Mouse (Mus musculus): Measurements from ENCODE around the gene Ppm1n. TPM values are rescaled to one million over a fixed set of nuclear protein-coding genes. Genes with fewer than 3 reads are reported as not detected.
A peak's percentile ranks its signal among the peaks of the same experiment; 100 is the strongest.

Ppm1n gene
- polyA plus RNA-seq, 1 experiment from 2014 or later = not detected

DNA sequence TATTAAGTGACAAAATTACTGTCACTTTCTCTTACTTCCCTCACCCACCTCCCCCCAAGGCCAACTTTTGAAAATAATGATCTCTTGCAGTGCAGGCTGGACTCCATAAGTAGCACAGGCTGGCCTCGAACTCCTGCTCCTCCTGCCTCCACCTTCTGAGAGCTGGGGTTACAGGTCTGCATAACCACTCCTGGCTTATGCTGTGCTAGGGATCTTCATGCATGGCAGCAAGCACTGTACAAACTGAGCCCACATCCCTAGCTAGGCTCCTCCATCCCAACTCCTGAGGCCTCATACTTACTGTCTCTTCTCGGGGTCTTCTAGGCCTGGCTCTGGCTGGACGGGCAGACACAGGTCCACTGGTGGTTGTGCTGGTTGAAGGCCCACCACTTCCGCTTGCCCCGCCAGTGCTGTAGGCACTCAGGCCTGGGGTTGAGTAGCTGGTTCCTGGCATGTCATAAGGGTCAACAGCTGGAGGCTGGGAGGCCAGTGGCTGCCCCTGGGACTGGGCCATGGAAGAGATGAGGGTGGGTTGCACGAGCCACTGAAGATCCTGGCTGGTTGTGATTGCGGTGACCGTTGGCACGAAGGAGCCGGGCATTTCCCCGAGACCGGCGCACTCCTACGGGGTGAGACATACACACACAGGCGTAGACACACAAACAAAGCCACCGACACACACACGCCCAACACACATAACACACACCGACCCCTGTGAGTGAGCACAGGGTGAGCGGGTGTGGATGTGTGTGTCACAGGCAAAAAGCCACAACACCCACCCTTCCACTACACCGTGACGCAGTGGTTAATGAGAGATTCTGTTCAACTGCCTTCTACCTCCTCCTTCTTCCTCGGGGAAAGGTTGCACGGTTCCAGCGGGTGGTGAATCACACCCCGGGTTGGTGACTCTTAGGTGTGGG lies 27.2 kb upstream of the Ppm1n start:
- peaks cover 57% of the 10 kb centered on the region for H3K27me3 ChIP-seq
- H3K4me2 ChIP-seq = peak overlapping the region; percentile 99
- no peaks in the 10 kb centered on the region for H3K36me3 ChIP-seq
- peaks cover 40% of the 10 kb centered on the region for H3K4me1 ChIP-seq
- 70% methylated on average over 25 of the region's 25 CpGs for WGBS
- no peaks in the 10 kb centered on the region for H3K9me3 ChIP-seq
- H3K4me3 ChIP-seq = peak overlapping the region; percentile 66
- no peak overlapping the region for H3K9ac ChIP-seq
- ATAC-seq (ENCODE audit: insufficient number of reproducible peaks, insufficient read depth, low FRiP score, low TSS enrichment, low read depth) = no peak
- no peak overlapping the region for H3K27ac ChIP-seq

- 44% methylated on average over 16 of the region's 16 CpGs for WGBS
- Histone ChIP-seq H3K27me3 (peaks cover 63% of the 10 kb centered on the region), H3K36me3 (no peaks in the 10 kb centered on the region), H3K9me3 (no peaks in the 10 kb centered on the region), H3K4me3 (no peak overlapping the region), H3K27ac (no peak overlapping the region), H3K4me1 (peaks cover 47% of the 10 kb centered on the region), H3K4me2 (no peak overlapping the region), H3K9ac (no peak overlapping the region)
- ATAC-seq (ENCODE audit: insufficient number of reproducible peaks, insufficient read depth, low FRiP score, low TSS enrichment, low read depth) = no peak
These were observed 26.2 kb upstream of the Ppm1n start for GRCm38 (mm10) chr7:19305796-19306765.

DNA sequence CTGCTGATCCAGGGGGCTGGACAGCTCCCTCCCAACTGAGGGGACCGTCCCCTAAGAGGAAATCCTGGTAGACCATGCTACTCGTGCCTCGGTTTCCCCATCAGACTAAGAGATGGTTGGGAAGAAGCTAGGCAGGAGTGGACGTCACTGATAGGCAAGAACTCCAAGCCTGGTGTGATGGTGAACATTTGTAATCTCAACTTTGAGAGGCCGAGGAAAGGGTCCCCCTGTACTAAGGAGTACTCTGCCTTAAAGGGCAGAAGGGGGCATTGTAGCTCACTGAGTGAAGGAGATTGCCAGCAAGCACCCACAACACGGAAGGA lies 25.5 kb upstream of the Ppm1n start:
- Histone ChIP-seq H3K9me3 (no peaks in the 10 kb centered on the region), H3K9ac (no peak overlapping the region; the same call in 1 of the 2 replicates), H3K27me3 (peaks cover 63% of the 10 kb centered on the region), H3K27ac (no peak overlapping the region), H3K4me2 (peak overlapping the region; percentile 59; the same call in 1 of the 2 replicates), H3K4me3 (peak overlapping the region; percentile 33), H3K36me3 (no peaks in the 10 kb centered on the region), H3K4me1 (peaks cover 44% of the 10 kb centered on the region)
- WGBS = 11% methylated on average over 6 of the region's 6 CpGs
- ATAC-seq (ENCODE audit: insufficient number of reproducible peaks, insufficient read depth, low FRiP score, low TSS enrichment, low read depth) = no peak

GRCm38 (mm10) chr7:19304501-19305412 lies 24.9 kb upstream of the Ppm1n start:
- Histone ChIP-seq H3K36me3 (no peaks in the 10 kb centered on the region), H3K9me3 (no peaks in the 10 kb centered on the region), H3K27me3 (peaks cover 63% of the 10 kb centered on the region), H3K9ac (peak overlapping the region; percentile 61), H3K27ac (no peak overlapping the region), H3K4me2 (peak overlapping the region; percentile 59), H3K4me3 (peak overlapping the region; percentile 33), H3K4me1 (peaks cover 43% of the 10 kb centered on the region)
- ATAC-seq (ENCODE audit: insufficient number of reproducible peaks, insufficient read depth, low FRiP score, low TSS enrichment, low read depth) = no peak
- WGBS = 2% methylated on average over 48 of the region's 48 CpGs

GRCm38 (mm10) chr7:19303770-19304169 lies 23.9 kb upstream of the Ppm1n start:
- peak overlapping the region; percentile 54; the same call in 1 of the 2 replicates for H3K9ac ChIP-seq
- H3K36me3 ChIP-seq = no peaks in the 10 kb centered on the region
- H3K4me1 ChIP-seq = peaks cover 35% of the 10 kb centered on the region
- peak overlapping the region; percentile 33 for H3K4me3 ChIP-seq
- peaks cover 63% of the 10 kb centered on the region for H3K27me3 ChIP-seq
- ATAC-seq (ENCODE audit: insufficient number of reproducible peaks, insufficient read depth, low FRiP score, low TSS enrichment, low read depth) = no peak
- H3K27ac ChIP-seq = no peak overlapping the region
- under 1% methylated on average over 16 of the region's 16 CpGs for WGBS
- H3K9me3 ChIP-seq = no peaks in the 10 kb centered on the region
- peak overlapping the region; percentile 59 for H3K4me2 ChIP-seq

GRCm38 (mm10) chr7:19303046-19303305 lies 23.1 kb upstream of the Ppm1n start:
- Histone ChIP-seq H3K4me2 (no peak overlapping the region), H3K9me3 (no peaks in the 10 kb centered on the region), H3K27me3 (peaks cover 63% of the 10 kb centered on the region), H3K9ac (no peak overlapping the region), H3K4me3 (no peak overlapping the region), H3K36me3 (no peaks in the 10 kb centered on the region), H3K27ac (no peak overlapping the region), H3K4me1 (peaks cover 35% of the 10 kb centered on the region)
- WGBS = 73% methylated on average over 12 of the region's 12 CpGs
- ATAC-seq (ENCODE audit: insufficient number of reproducible peaks, insufficient read depth, low FRiP score, low TSS enrichment, low read depth) = no peak

- peaks cover 30% of the 10 kb centered on the region for H3K4me1 ChIP-seq
- H3K27ac ChIP-seq = no peak overlapping the region
- H3K27me3 ChIP-seq = peaks cover 62% of the 10 kb centered on the region
- H3K4me2 ChIP-seq = peak overlapping the region; percentile 58
- ATAC-seq (ENCODE audit: insufficient number of reproducible peaks, insufficient read depth, low FRiP score, low TSS enrichment, low read depth) = no peak
- peak overlapping the region; percentile 37 for H3K9ac ChIP-seq
- WGBS = 49% methylated on average over 13 of the region's 13 CpGs
- H3K36me3 ChIP-seq = no peaks in the 10 kb centered on the region
- H3K9me3 ChIP-seq = no peaks in the 10 kb centered on the region
- H3K4me3 ChIP-seq = peak overlapping the region; percentile 38
These were observed 22.6 kb upstream of the Ppm1n start for GRCm38 (mm10) chr7:19302264-19303045.

- Histone ChIP-seq H3K36me3 (no peaks in the 10 kb centered on the region), H3K27ac (no peak overlapping the region), H3K4me3 (peak overlapping the region; percentile 38), H3K4me1 (peaks cover 27% of the 10 kb centered on the region), H3K9ac (peak overlapping the region; percentile 37), H3K4me2 (peak overlapping the region; percentile 58), H3K27me3 (peaks cover 55% of the 10 kb centered on the region), H3K9me3 (no peaks in the 10 kb centered on the region)
- 10% methylated on average over 16 of the region's 16 CpGs for WGBS
- ATAC-seq (ENCODE audit: insufficient number of reproducible peaks, insufficient read depth, low FRiP score, low TSS enrichment, low read depth) = no peak
These were observed 21.8 kb upstream of the Ppm1n start for GRCm38 (mm10) chr7:19301461-19302263.

DNA sequence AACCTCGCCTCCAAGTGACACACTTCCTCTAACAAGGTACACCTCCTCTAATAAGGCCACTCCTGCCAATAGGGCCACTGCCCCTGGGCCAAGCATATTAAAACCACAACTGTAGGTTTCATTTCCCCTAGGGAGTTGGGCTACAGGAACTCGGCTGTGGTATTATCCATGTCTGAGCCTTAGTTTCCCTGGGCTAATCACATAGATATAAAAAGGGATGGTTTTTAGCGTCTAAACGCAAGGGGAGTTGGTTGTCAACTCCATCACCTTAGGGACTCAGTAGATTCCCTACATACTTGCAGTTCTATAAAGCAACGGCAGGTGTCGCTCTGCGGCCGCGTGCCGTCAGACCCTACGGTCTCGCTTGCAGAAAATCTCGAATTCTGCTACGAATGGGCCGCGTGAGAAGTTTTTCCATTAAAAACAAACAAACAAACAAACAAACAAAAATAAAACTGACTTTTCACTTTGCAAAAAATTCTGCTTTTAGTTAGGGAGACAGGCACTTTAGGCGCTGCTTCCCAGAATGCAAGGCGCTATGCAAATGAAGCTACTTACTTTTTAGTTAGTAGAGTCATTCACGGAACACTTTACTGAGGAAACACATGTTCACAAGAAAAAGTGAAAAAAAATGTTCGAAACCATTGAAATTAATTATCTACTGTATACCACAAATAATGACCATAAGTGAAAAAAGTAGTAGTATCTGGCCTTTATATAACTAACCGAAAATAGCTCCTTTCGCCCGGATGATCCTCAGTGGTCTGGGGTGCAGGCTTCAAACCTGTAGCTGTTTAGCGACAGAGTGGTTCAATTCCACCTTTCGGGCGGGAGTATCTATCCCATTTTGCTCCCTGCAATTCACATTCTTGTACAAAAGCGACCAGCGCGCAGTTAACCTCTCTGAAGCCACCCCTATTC lies 20.9 kb upstream of the Ppm1n start:
- Histone ChIP-seq H3K4me3 (peak overlapping the region; percentile 38), H3K4me1 (peaks cover 27% of the 10 kb centered on the region), H3K27me3 (peaks cover 46% of the 10 kb centered on the region), H3K9me3 (no peaks in the 10 kb centered on the region), H3K27ac (no peak overlapping the region), H3K4me2 (peak overlapping the region; percentile 58), H3K36me3 (no peaks in the 10 kb centered on the region), H3K9ac (peak overlapping the region; percentile 41)
- ATAC-seq (ENCODE audit: insufficient number of reproducible peaks, insufficient read depth, low FRiP score, low TSS enrichment, low read depth) = peak; percentile 46; the same call in 1 of the 2 replicates
- WGBS = under 1% methylated on average over 29 of the region's 29 CpGs

All from embryonic facial prominence, embryonic 13.5 days (tissue).